Mouse (Mus musculus): ENCODE data around the gene Myo9a. TPM values are rescaled to one million over a fixed set of nuclear protein-coding genes. Genes with fewer than 3 reads are reported as not detected.

Myo9a gene
- total and polyA plus RNA-seq, 3 experiments, result 3.3 to 131 (median 4.5) TPM

DNA sequence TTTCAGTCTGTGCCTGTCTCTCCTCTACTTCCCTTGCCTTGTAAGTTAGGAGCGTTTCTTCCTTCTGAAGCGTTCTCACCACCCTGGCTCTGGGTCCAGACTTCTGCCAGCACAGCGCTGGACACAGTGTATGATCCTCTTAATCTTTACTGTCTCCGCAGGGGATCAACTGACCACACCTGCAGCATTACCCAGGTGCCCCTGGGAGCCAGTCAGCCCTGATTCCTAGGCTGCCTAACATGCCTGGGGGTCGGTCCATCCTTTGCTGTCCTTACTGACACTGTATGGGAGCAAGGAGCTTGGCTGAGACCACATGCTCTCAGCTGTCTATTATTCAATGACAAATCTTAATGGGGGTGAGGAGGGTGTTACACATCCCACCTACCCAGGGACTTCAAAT is 199.3 kb downstream of the Myo9a start:
- H3K36me3 ChIP-seq (ENCODE audit: control insufficient read depth in 1 of 2, insufficient read depth in 2 of 2, low read length in 2 of 2), result no peaks in the 10 kb centered on the region
- H3K27ac ChIP-seq (ENCODE audit: control insufficient read depth, low read depth, low read length), result no peak overlapping the region
- H3K9me3 ChIP-seq (replicated peaks; ENCODE audit: insufficient read depth, low read length), result no peaks in the 10 kb centered on the region
- no peaks in the 10 kb centered on the region for H3K79me2 ChIP-seq (ENCODE audit: control insufficient read depth, insufficient read depth, low read length, poor library complexity)
- no peak overlapping the region for H3K9ac ChIP-seq (ENCODE audit: control insufficient read depth, low read depth, low read length, poor library complexity, severe bottlenecking)
- peaks cover 0 to 3% of the 10 kb centered on the region in 2 experiments; a peak in 1 of 4 replicates for H3K27me3 ChIP-seq (ENCODE audit: control insufficient read depth in 1 of 2, insufficient read depth in 2 of 2, low read length in 2 of 2)
- no peaks in the 10 kb centered on the region for H3K4me1 ChIP-seq (ENCODE audit: control insufficient read depth in 1 of 2, insufficient read depth in 2 of 2, low read length in 2 of 2)
- TF ChIP-seq HCFC1 (IDR thresholded peaks at IDR 0.05; ENCODE audit: low read depth, low read length) (no peak), MXI1 (IDR thresholded peaks at IDR 0.05; ENCODE audit: low read depth, low read length) (no peak), NELFE (IDR thresholded peaks at IDR 0.05; ENCODE audit: low read depth, low read length) (no peak), JUND (IDR thresholded peaks at IDR 0.05; ENCODE audit: low read depth, low read length) (no peak), MAX (IDR thresholded peaks at IDR 0.05; ENCODE audit: low read length) (no peak), GATA1 (IDR thresholded peaks at IDR 0.05; ENCODE audit: low read depth, low read length) (no peak), MAZ (IDR thresholded peaks at IDR 0.05; ENCODE audit: low read depth, low read length) (no peak), TAL1 (IDR thresholded peaks at IDR 0.05; ENCODE audit: low read length) (no peak), TCF12 (IDR thresholded peaks at IDR 0.05; ENCODE audit: low read depth, low read length) (no peak), USF2 (IDR thresholded peaks at IDR 0.05; ENCODE audit: borderline replicate concordance in 1 of 2, insufficient read depth in 1 of 2, low read depth in 1 of 2, low read length in 2 of 2) (no peak), GABPA (IDR thresholded peaks at IDR 0.05; ENCODE audit: low read depth, low read length) (no peak), RAD21 (IDR thresholded peaks at IDR 0.05; ENCODE audit: low read depth, low read length) (no peak), MYC (IDR thresholded peaks at IDR 0.05; ENCODE audit: low read depth, low read length) (no peak), ELF1 (IDR thresholded peaks at IDR 0.05; ENCODE audit: low read depth, low read length) (no peak), EP300 (IDR thresholded peaks at IDR 0.05; ENCODE audit: low read depth in 1 of 2, low read length in 2 of 2) (no peak), CHD1 (IDR thresholded peaks at IDR 0.05; ENCODE audit: low read depth, low read length) (no peak), RCOR1 (IDR thresholded peaks at IDR 0.05; ENCODE audit: low read depth, low read length) (no peak), POLR2A (IDR thresholded peaks at IDR 0.05; ENCODE audit: control insufficient read depth in 1 of 2, insufficient read depth in 1 of 2, low read depth in 1 of 2, low read length in 2 of 2, poor library complexity in 1 of 2) (no peak), SIN3A (IDR thresholded peaks at IDR 0.05; ENCODE audit: low read length) (no peak), ZNF384 (IDR thresholded peaks at IDR 0.05; ENCODE audit: low read depth, low read length) (no peak)
- H3K4me3 ChIP-seq (ENCODE audit: control insufficient read depth in 1 of 2, insufficient read depth in 1 of 2, low read depth in 2 of 2, low read length in 2 of 2), result no peak overlapping the region
- no peak for DNase-seq (ENCODE audit: low read depth, low spot score)

DNA sequence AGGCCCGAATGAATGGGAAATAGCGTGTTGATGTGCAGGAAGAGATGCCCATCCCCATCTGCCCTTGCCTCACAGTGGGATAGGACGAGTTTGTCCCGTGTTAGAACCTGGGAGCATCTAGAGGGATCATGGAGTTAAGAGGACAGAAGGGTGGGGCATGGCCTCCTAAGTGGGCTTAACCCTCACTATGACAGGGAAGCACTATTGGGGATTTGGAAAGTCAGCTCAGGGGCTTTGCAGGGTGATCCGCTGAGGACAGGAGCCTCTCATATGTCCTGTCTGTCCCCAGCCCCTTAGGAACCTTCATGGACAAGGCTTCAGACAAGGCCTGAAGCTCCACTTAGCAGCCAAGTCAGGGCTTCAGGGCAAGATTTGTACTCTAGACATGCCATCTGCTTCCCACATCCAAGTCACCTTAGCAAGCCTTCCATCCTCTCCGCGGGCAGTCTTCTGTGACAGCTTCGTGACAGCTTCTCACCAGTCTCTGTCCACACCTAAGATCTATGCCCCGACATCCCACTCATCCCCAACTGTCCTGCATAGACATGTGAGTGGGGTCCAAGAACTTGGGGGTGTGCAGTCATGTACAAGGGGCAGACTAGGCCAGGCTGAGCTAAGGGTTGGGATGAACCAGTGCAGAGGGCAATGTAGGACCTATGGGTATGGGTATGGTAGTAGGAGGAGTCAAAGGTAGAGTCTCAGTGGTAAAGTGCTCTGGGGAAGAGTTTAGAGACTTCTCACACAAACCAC is 200.5 kb downstream of the Myo9a start:
- TF ChIP-seq POLR2AphosphoS2 (IDR thresholded peaks at IDR 0.05; ENCODE audit: low read length) (no peak), SMC3 (IDR thresholded peaks at IDR 0.05; ENCODE audit: low read depth, low read length) (no peak), NRF1 (IDR thresholded peaks at IDR 0.05; ENCODE audit: insufficient read depth, low read depth, low read length, poor library complexity, severe bottlenecking) (no peak), MAFK (IDR thresholded peaks at IDR 0.05; ENCODE audit: borderline replicate concordance, low read depth, low read length) (no peak), POLR2A (IDR thresholded peaks at IDR 0.05; ENCODE audit: control insufficient read depth in 1 of 2, insufficient read depth in 1 of 2, low read depth in 1 of 2, low read length in 2 of 2, poor library complexity in 1 of 2) (no peak), RAD21 (IDR thresholded peaks at IDR 0.05; ENCODE audit: low read depth, low read length) (no peak), MYC (IDR thresholded peaks at IDR 0.05; ENCODE audit: low read depth, low read length) (no peak), MEF2A (IDR thresholded peaks at IDR 0.05; ENCODE audit: extremely low read depth, insufficient replicate concordance, low read depth, low read length, poor library complexity, severe bottlenecking) (no peak), JUND (IDR thresholded peaks at IDR 0.05; ENCODE audit: low read depth, low read length) (no peak), UBTF (IDR thresholded peaks at IDR 0.05; ENCODE audit: borderline replicate concordance, insufficient read depth, low read depth, low read length) (no peak), ETS1 (IDR thresholded peaks at IDR 0.05; ENCODE audit: low read depth, low read length) (no peak), USF2 (IDR thresholded peaks at IDR 0.05; ENCODE audit: borderline replicate concordance in 1 of 2, insufficient read depth in 1 of 2, low read depth in 1 of 2, low read length in 2 of 2) (no peak)
- Histone ChIP-seq H3K79me2 (ENCODE audit: control insufficient read depth, insufficient read depth, low read length, poor library complexity) (no peaks in the 10 kb centered on the region), H3K4me1 (ENCODE audit: control insufficient read depth in 1 of 2, insufficient read depth in 2 of 2, low read length in 2 of 2) (no peaks in the 10 kb centered on the region), H3K9ac (ENCODE audit: control insufficient read depth, low read depth, low read length, poor library complexity, severe bottlenecking) (no peak overlapping the region), H3K9me3 (replicated peaks; ENCODE audit: insufficient read depth, low read length) (no peaks in the 10 kb centered on the region), H3K4me3 (ENCODE audit: control insufficient read depth in 1 of 2, insufficient read depth in 1 of 2, low read depth in 2 of 2, low read length in 2 of 2) (no peak overlapping the region), H3K27ac (ENCODE audit: control insufficient read depth, low read depth, low read length) (no peak overlapping the region), H3K36me3 (ENCODE audit: control insufficient read depth in 1 of 2, insufficient read depth in 2 of 2, low read length in 2 of 2) (no peaks in the 10 kb centered on the region), H3K27me3 (ENCODE audit: control insufficient read depth in 1 of 2, insufficient read depth in 2 of 2, low read length in 2 of 2) (peaks cover 0 to 2% of the 10 kb centered on the region in 2 experiments; a peak in 1 of 4 replicates)
- DNase-seq (ENCODE audit: low read depth, low spot score), result no peak
